Mouse (Mus musculus) G1E-ER4 (cell line): Measurements from ENCODE around the gene Kif14. TPM values are rescaled to one million over a fixed set of nuclear protein-coding genes. Genes with fewer than 3 reads are reported as not detected.

Source experiments
- GATA1 ChIP-seq: IDR thresholded peaks from one replicate; pipeline ENCODE4 v1.8.0; 2012; ENCODE audit warnings: low read length, inconsistent platforms
- polyA plus RNA-seq: library from polyadenylated mRNA; stranded (reverse); fragments of >175 nt; gene quantifications from 2 replicates; pipeline ENCODE4 v1.2.3, GENCODE M21; 2012

Kif14 gene
- polyA plus RNA-seq, 1 experiment: 2.0 TPM

- no peak for TF ChIP-seq GATA1
Observed at GRCm38 (mm10) chr1:136532556-136532955, 66.4 kb downstream of the Kif14 start.

- no peak for TF ChIP-seq GATA1
Observed at GRCm38 (mm10) chr1:136536947-136537346, 70.8 kb downstream of the Kif14 start.

GRCm38 (mm10) chr1:136538247-136538646, 72.1 kb downstream of the Kif14 start:
- TF ChIP-seq GATA1: no peak

- TF ChIP-seq GATA1: no peak
Observed at GRCm38 (mm10) chr1:136540407-136540895, 74.3 kb downstream of the Kif14 start.

GRCm38 (mm10) chr1:136541618-136542376, 75.7 kb downstream of the Kif14 start:
- TF ChIP-seq GATA1: no peak

- no peak for TF ChIP-seq GATA1
Observed at GRCm38 (mm10) chr1:136543920-136544319, 77.8 kb downstream of the Kif14 start.

GRCm38 (mm10) chr1:136547068-136547467, 80.9 kb downstream of the Kif14 start:
- no peak for TF ChIP-seq GATA1

GRCm38 (mm10) chr1:136550285-136550684, 84.1 kb downstream of the Kif14 start:
- no peak for TF ChIP-seq GATA1

- no peak for TF ChIP-seq GATA1
Observed at GRCm38 (mm10) chr1:136550851-136551540, 84.9 kb downstream of the Kif14 start.

- TF ChIP-seq GATA1: no peak
Observed at GRCm38 (mm10) chr1:136554686-136555085, 88.5 kb downstream of the Kif14 start.

- no peak for TF ChIP-seq GATA1
Observed at GRCm38 (mm10) chr1:136555892-136556291, 89.7 kb downstream of the Kif14 start.

GRCm38 (mm10) chr1:136557436-136557835, 91.3 kb downstream of the Kif14 start:
- no peak for TF ChIP-seq GATA1

GRCm38 (mm10) chr1:136558762-136559161, 92.6 kb downstream of the Kif14 start:
- TF ChIP-seq GATA1: no peak

GRCm38 (mm10) chr1:136559284-136559683, 93.1 kb downstream of the Kif14 start:
- no peak for TF ChIP-seq GATA1

GRCm38 (mm10) chr1:136559774-136560173, 93.6 kb downstream of the Kif14 start:
- no peak for TF ChIP-seq GATA1

GRCm38 (mm10) chr1:136561823-136562222, 95.7 kb downstream of the Kif14 start:
- TF ChIP-seq GATA1: no peak

GRCm38 (mm10) chr1:136563149-136563548, 97.0 kb downstream of the Kif14 start:
- no peak for TF ChIP-seq GATA1
